Mouse (Mus musculus) megakaryocyte progenitor cell, adult 5-6 weeks (primary cell): ENCODE measurements around the gene Ndel1. TPM values are rescaled to one million over a fixed set of nuclear protein-coding genes. Genes with fewer than 3 reads are reported as not detected.

Experiments used
- ATAC-seq: replicated peaks from 2 replicates; pipeline ENCODE4 v1.8.0; 2016; ENCODE audit warnings: mild to moderate bottlenecking, moderate TSS enrichment, inconsistent platforms; ENCODE audit not compliant: poor library complexity
- total RNA-seq, 2 experiments: library from RNA; stranded (forward) in 1 of 2; stranded (reverse) in 1 of 2; fragments of 157-497, 149-512 nt in 1 of 2; fragments of 200-1000 nt in 1 of 2; gene quantifications; 2 replicates each; pipeline versions ENCODE4 v1.2.3 to v1.2.4; 2015 to 2017

Gene Ndel1
- total RNA-seq, 2 experiments from 2014 or later, result 26.2 to 35.9 TPM

- ATAC-seq, result no peak
Measured at GRCm38 (mm10) chr11:68780466-68781114, 91.1 kb downstream of the Ndel1 start.

GRCm38 (mm10) chr11:68779735-68780465, 91.8 kb downstream of the Ndel1 start:
- no peak for ATAC-seq

GRCm38 (mm10) chr11:68778855-68779254, 92.8 kb downstream of the Ndel1 start:
- no peak for ATAC-seq

- no peak for ATAC-seq
Measured at GRCm38 (mm10) chr11:68777933-68778332, 93.7 kb downstream of the Ndel1 start.

GRCm38 (mm10) chr11:68776147-68776655, 95.5 kb downstream of the Ndel1 start:
- ATAC-seq, result no peak

Other genes with a start within 250 kb of the Ndel1 start
- 6.0 and 8.4 TPM in 2 replicates for gene Myh10, start 180.3 kb downstream of the Ndel1 start, total RNA-seq (2015)
- gene Myh10, start 180.3 kb downstream of the Ndel1 start, total RNA-seq (2017), result 3.9 and 6.5 TPM in 2 replicates
- gene Rnf222, start 16.7 kb upstream of the Ndel1 start, total RNA-seq (2015), result not detected in 2 replicates
- gene Rnf222, start 16.7 kb upstream of the Ndel1 start, total RNA-seq (2017), result not detected in 2 replicates
- gene Rpl26, start 29.7 kb upstream of the Ndel1 start, total RNA-seq (2015), result 3,945 and 4,034 TPM in 2 replicates
- 6,407 and 6,432 TPM in 2 replicates for gene Rpl26, start 29.7 kb upstream of the Ndel1 start, total RNA-seq (2017)
- gene Odf4, start 55.2 kb upstream of the Ndel1 start, total RNA-seq (2015), result not detected in 2 replicates
- gene Odf4, start 55.2 kb upstream of the Ndel1 start, total RNA-seq (2017), result not detected in 2 replicates
- gene Arhgef15, start 85.6 kb upstream of the Ndel1 start, total RNA-seq (2015), result not detected in 2 replicates
- 0.04 and 0.98 TPM in 2 replicates for gene Arhgef15, start 85.6 kb upstream of the Ndel1 start, total RNA-seq (2017)
- gene Slc25a35, start 96.3 kb upstream of the Ndel1 start, total RNA-seq (2015), result 2.2 and 2.8 TPM in 2 replicates
- 0.30 and 0.75 TPM in 2 replicates for gene Slc25a35, start 96.3 kb upstream of the Ndel1 start, total RNA-seq (2017)
- gene Rangrf, start 103.3 kb upstream of the Ndel1 start, total RNA-seq (2015), result 91.0 and 123 TPM in 2 replicates
- gene Rangrf, start 103.3 kb upstream of the Ndel1 start, total RNA-seq (2017), result 46.3 and 54.1 TPM in 2 replicates
- gene Pfas, start 136.6 kb upstream of the Ndel1 start, total RNA-seq (2015), result 24.8 and 31.3 TPM in 2 replicates
- 34.9 and 48.8 TPM in 2 replicates for gene Pfas, start 136.6 kb upstream of the Ndel1 start, total RNA-seq (2017)
- 27.8 and 33.7 TPM in 2 replicates for gene Ctc1, start 144.1 kb upstream of the Ndel1 start, total RNA-seq (2015)
- 21.2 and 27.2 TPM in 2 replicates for gene Ctc1, start 144.1 kb upstream of the Ndel1 start, total RNA-seq (2017)
- gene Aurkb, start 173.8 kb upstream of the Ndel1 start, total RNA-seq (2015), result 100 and 103 TPM in 2 replicates
- 103 and 128 TPM in 2 replicates for gene Aurkb, start 173.8 kb upstream of the Ndel1 start, total RNA-seq (2017)
- gene Borcs6, start 187.9 kb upstream of the Ndel1 start, total RNA-seq (2015), result 6.2 and 7.6 TPM in 2 replicates
- gene Borcs6, start 187.9 kb upstream of the Ndel1 start, total RNA-seq (2017), result 6.6 and 6.7 TPM in 2 replicates
- 18.6 and 23.4 TPM in 2 replicates for gene Tmem107, start 198.9 kb upstream of the Ndel1 start, total RNA-seq (2015)
- gene Tmem107, start 198.9 kb upstream of the Ndel1 start, total RNA-seq (2017), result 23.9 and 40.6 TPM in 2 replicates
- gene Vamp2, start 216.6 kb upstream of the Ndel1 start, total RNA-seq (2015), result 36.6 and 41.2 TPM in 2 replicates
- gene Vamp2, start 216.6 kb upstream of the Ndel1 start, total RNA-seq (2017), result 8.2 and 12.8 TPM in 2 replicates
- 8.3 and 8.8 TPM in 2 replicates for gene Per1, start 223.4 kb upstream of the Ndel1 start, total RNA-seq (2015)
- gene Per1, start 223.4 kb upstream of the Ndel1 start, total RNA-seq (2017), result 4.0 and 4.8 TPM in 2 replicates
- gene Hes7, start 248.5 kb upstream of the Ndel1 start, total RNA-seq (2015), result not detected in 2 replicates
- gene Hes7, start 248.5 kb upstream of the Ndel1 start, total RNA-seq (2017), result not detected in 2 replicates